Comparison of ENCODE assay signal across 9 mouse cellular contexts in the genomic region with DNA sequence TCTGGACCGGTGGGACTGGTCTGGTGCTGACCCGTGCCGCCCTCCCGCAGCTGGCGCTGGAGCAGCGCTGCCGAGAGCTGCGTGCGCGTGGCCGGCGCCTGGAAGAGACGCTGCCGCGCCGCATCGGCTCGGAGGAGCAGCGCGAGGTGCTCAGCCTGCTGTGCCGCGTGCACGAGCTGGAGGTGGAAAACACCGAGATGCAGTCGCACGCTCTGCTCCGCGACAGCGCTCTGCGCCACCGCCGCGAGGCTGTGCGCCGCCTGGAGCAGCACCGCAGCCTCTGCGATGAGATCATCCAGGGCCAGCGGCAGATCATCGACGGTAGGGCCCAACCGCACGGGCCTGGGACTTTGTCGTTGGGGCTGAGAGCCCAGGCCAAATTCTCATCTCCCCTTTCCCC. TPM values are rescaled to one million over a fixed set of nuclear protein-coding genes. Genes with fewer than 3 reads are reported as not detected.
A peak's percentile ranks its signal among the peaks of the same experiment; 100 is the strongest.
DNase-seq lines count a peak whose midpoint lies in the region; ATAC-seq and TF ChIP-seq lines count a peak whose summit lies in the region.
"Had no signal": no experiment of that assay in that cellular context is flagged by ENCODE, and none has a peak within 500 bp of the region (broad histone marks: within the 10 kb centered on the region; RNA-seq: fewer than 3 reads in every experiment).

No protein-coding gene starts in this region.

- ATAC-seq in kidney, embryonic 16.5 days (ENCODE audit: low FRiP score, low TSS enrichment) = peak; percentile 21; the same call in 1 of the 2 replicates
- ATAC-seq in forebrain, embryonic 16.5 days = peak; percentile 86
- ATAC-seq in megakaryocyte progenitor cell, adult 5-6 weeks (replicated peaks; ENCODE audit: poor library complexity) = peak; percentile 32; the same call in 1 of the 2 replicates
- no peak for ATAC-seq in stomach, embryonic 15.5 days (ENCODE audit: insufficient read depth, low FRiP score, low read depth)

- no peaks in the 10 kb centered on the region for H3K36me3 ChIP-seq in kidney, embryonic 16.5 days (ENCODE audit: insufficient read depth, low read length)
- H3K36me3 ChIP-seq in kidney, adult 2 months (ENCODE audit: control insufficient read depth, insufficient read depth, low read length) = no peaks in the 10 kb centered on the region
- H3K36me3 ChIP-seq in forebrain, embryonic 16.5 days (ENCODE audit: control insufficient read depth, insufficient read depth) = no peaks in the 10 kb centered on the region
- H3K36me3 ChIP-seq in stomach, embryonic 15.5 days = no peaks in the 10 kb centered on the region

- peak overlapping the region; percentile 30 for H3K4me3 ChIP-seq in kidney, embryonic 16.5 days (ENCODE audit: low read length)
- H3K4me3 ChIP-seq in kidney, adult 2 months (ENCODE audit: insufficient read depth, low read depth, low read length) = no peak overlapping the region
- peak overlapping the region; percentile 39 for H3K4me3 ChIP-seq in forebrain, embryonic 16.5 days (replicated peaks; ENCODE audit: low read length)
- peak overlapping the region; percentile 26 for H3K4me3 ChIP-seq in stomach, embryonic 15.5 days (replicated peaks)

- no peak for TF ChIP-seq CTCF in kidney, adult 2 months (conservative IDR thresholded peaks at IDR 0.05; ENCODE audit: insufficient read depth, insufficient read length, low read depth, low read length)

- H3K27me3 ChIP-seq in kidney, embryonic 16.5 days (ENCODE audit: insufficient read depth, low read length) = peaks cover 67% of the 10 kb centered on the region
- no peaks in the 10 kb centered on the region for H3K27me3 ChIP-seq in kidney, adult 2 months (replicated peaks; ENCODE audit: control insufficient read depth, insufficient read depth, low read length)
- peaks cover 13% of the 10 kb centered on the region; the same call in 1 of the 2 replicates for H3K27me3 ChIP-seq in forebrain, embryonic 16.5 days (replicated peaks; ENCODE audit: control insufficient read depth, insufficient read depth, low read length)
- peaks cover 56% of the 10 kb centered on the region for H3K27me3 ChIP-seq in stomach, embryonic 15.5 days (replicated peaks)

- peak overlapping the region; percentile 37; the same call in 1 of the 2 replicates for H3K9ac ChIP-seq in kidney, embryonic 16.5 days (replicated peaks; ENCODE audit: low read length)
- H3K9ac ChIP-seq in forebrain, embryonic 16.5 days (replicated peaks; ENCODE audit: low read depth, low read length) = peak overlapping the region; percentile 57
- H3K9ac ChIP-seq in stomach, embryonic 15.5 days = no peak overlapping the region

- no peak overlapping the region for H3K27ac ChIP-seq in kidney, embryonic 16.5 days (ENCODE audit: low read length)
- no peak overlapping the region for H3K27ac ChIP-seq in kidney, adult 2 months (ENCODE audit: insufficient read depth, low read depth, low read length)
- H3K27ac ChIP-seq in forebrain, embryonic 16.5 days (ENCODE audit: low read length) = no peak overlapping the region
- no peak overlapping the region for H3K27ac ChIP-seq in stomach, embryonic 15.5 days

- no peaks in the 10 kb centered on the region for H3K9me3 ChIP-seq in kidney, embryonic 16.5 days (ENCODE audit: low read length)
- no peaks in the 10 kb centered on the region for H3K9me3 ChIP-seq in forebrain, embryonic 16.5 days (ENCODE audit: control insufficient read depth, low read length)
- no peaks in the 10 kb centered on the region for H3K9me3 ChIP-seq in stomach, embryonic 15.5 days

- no peak for TF ChIP-seq POLR2A in kidney, adult 2 months (IDR thresholded peaks at IDR 0.05; ENCODE audit: low read depth, low read length)

- WGBS in kidney, embryonic 16.5 days = 1% methylated on average over 43 of the region's 43 CpGs
- whole genome bisulfite sequencing in kidney, adult 2 months = 2% methylated on average over 43 of the region's 43 CpGs
- 1% methylated on average over 43 of the region's 43 CpGs for WGBS in forebrain, embryonic 16.5 days
- WGBS in stomach, embryonic 15.5 days = 3% methylated on average over 43 of the region's 43 CpGs

- peaks cover 14% of the 10 kb centered on the region for H3K4me1 ChIP-seq in kidney, embryonic 16.5 days (ENCODE audit: insufficient read depth, low read length)
- no peaks in the 10 kb centered on the region for H3K4me1 ChIP-seq in kidney, adult 2 months (ENCODE audit: control insufficient read depth, insufficient read depth, low read length)
- peaks cover 15% of the 10 kb centered on the region for H3K4me1 ChIP-seq in forebrain, embryonic 16.5 days (replicated peaks; ENCODE audit: control insufficient read depth, insufficient read depth, low read length)
- peaks cover 13% of the 10 kb centered on the region for H3K4me1 ChIP-seq in stomach, embryonic 15.5 days

- no peak for DNase-seq in kidney, adult 2 months
- DNase-seq in adrenal gland, postnatal 25 days = peak; percentile 33
- DNase-seq in urinary bladder, postnatal 36 days (ENCODE audit: low spot score in 2 of 2) = no peak
- DNase-seq in heart, adult 11 months = no peak

- H3K4me2 ChIP-seq in kidney, embryonic 16.5 days (replicated peaks; ENCODE audit: low read depth, low read length) = peak overlapping the region; percentile 45
- peak overlapping the region; percentile 64 for H3K4me2 ChIP-seq in forebrain, embryonic 16.5 days (ENCODE audit: low read length)
- peak overlapping the region; percentile 52 for H3K4me2 ChIP-seq in stomach, embryonic 15.5 days

RNA-seq across cellular contexts. Expression of gene Btbd17, which starts 9.4 kb away (rescaled TPM):
- 0.47 and 0.54 TPM in 2 replicates for polyA plus RNA-seq in kidney, embryonic 16.5 days (2015; fragmentation: Nextera tagmentation; extraction: Ambion mirVana)
- polyA plus RNA-seq in kidney, adult 2 months (2012; rRNA removed) = 0.12 and 0.13 TPM in 2 replicates
- not detected in 2 replicates for total RNA-seq in adrenal gland, postnatal 25 days (2021)
- polyA plus RNA-seq in forebrain, embryonic 16.5 days (2015; fragmentation: Nextera tagmentation; extraction: Ambion mirVana) = 18.5 and 19.4 TPM in 2 replicates
- not detected in 2 replicates for total RNA-seq in megakaryocyte progenitor cell, adult 5-6 weeks (2015)
- not detected in 2 replicates for total RNA-seq in megakaryocyte progenitor cell, adult 5-6 weeks (2017)
- 1.6 and 3.8 TPM in 2 replicates for polyA plus RNA-seq in stomach, embryonic 15.5 days (2015; fragmentation: Nextera tagmentation; extraction: Ambion mirVana)
- polyA plus RNA-seq: liver, embryonic 16.5 days had no signal

RNA-seq across cellular contexts. Expression of gene Gpr142, which starts 12.4 kb away (rescaled TPM):
- polyA plus RNA-seq in kidney, embryonic 16.5 days (2015; fragmentation: Nextera tagmentation; extraction: Ambion mirVana) = not detected in 2 replicates
- not detected in 2 replicates for polyA plus RNA-seq in kidney, adult 2 months (2012; rRNA removed)
- not detected in 2 replicates for total RNA-seq in adrenal gland, postnatal 25 days (2021)
- polyA plus RNA-seq in forebrain, embryonic 16.5 days (2015; fragmentation: Nextera tagmentation; extraction: Ambion mirVana) = not detected in 2 replicates
- total RNA-seq in megakaryocyte progenitor cell, adult 5-6 weeks (2015) = not detected in 2 replicates
- not detected in 2 replicates for total RNA-seq in megakaryocyte progenitor cell, adult 5-6 weeks (2017)
- 0.54 and 0.58 TPM in 2 replicates for polyA plus RNA-seq in stomach, embryonic 15.5 days (2015; fragmentation: Nextera tagmentation; extraction: Ambion mirVana)
- polyA plus RNA-seq: liver, embryonic 16.5 days had no signal

RNA-seq across cellular contexts. Expression of gene Kif19a, which starts 21.1 kb away (rescaled TPM):
- polyA plus RNA-seq in kidney, embryonic 16.5 days (2015; fragmentation: Nextera tagmentation; extraction: Ambion mirVana) = 0.22 and 0.46 TPM in 2 replicates
- 0.38 and 0.42 TPM in 2 replicates for polyA plus RNA-seq in kidney, adult 2 months (2012; rRNA removed)
- total RNA-seq in adrenal gland, postnatal 25 days (2021) = 0.43 TPM in 1 of 2 replicates, not detected in the other
- 0.26 and 0.66 TPM in 2 replicates for polyA plus RNA-seq in forebrain, embryonic 16.5 days (2015; fragmentation: Nextera tagmentation; extraction: Ambion mirVana)
- total RNA-seq in megakaryocyte progenitor cell, adult 5-6 weeks (2015) = not detected in 2 replicates
- total RNA-seq in megakaryocyte progenitor cell, adult 5-6 weeks (2017) = not detected in 2 replicates
- 0.58 and 1.1 TPM in 2 replicates for polyA plus RNA-seq in stomach, embryonic 15.5 days (2015; fragmentation: Nextera tagmentation; extraction: Ambion mirVana)

RNA-seq across cellular contexts. Expression of gene Dnaic2, which starts 59.1 kb away (rescaled TPM):
- 0.44 and 0.46 TPM in 2 replicates for polyA plus RNA-seq in kidney, embryonic 16.5 days (2015; fragmentation: Nextera tagmentation; extraction: Ambion mirVana)
- polyA plus RNA-seq in kidney, adult 2 months (2012; rRNA removed) = 0.47 and 0.72 TPM in 2 replicates
- 0.67 and 1.2 TPM in 2 replicates for total RNA-seq in adrenal gland, postnatal 25 days (2021)
- polyA plus RNA-seq in forebrain, embryonic 16.5 days (2015; fragmentation: Nextera tagmentation; extraction: Ambion mirVana) = 1.5 and 2.0 TPM in 2 replicates
- not detected in 2 replicates for total RNA-seq in megakaryocyte progenitor cell, adult 5-6 weeks (2015)
- not detected in 2 replicates for total RNA-seq in megakaryocyte progenitor cell, adult 5-6 weeks (2017)
- 0.54 and 0.62 TPM in 2 replicates for polyA plus RNA-seq in stomach, embryonic 15.5 days (2015; fragmentation: Nextera tagmentation; extraction: Ambion mirVana)
